Mouse (Mus musculus) midbrain, embryonic 16.5 days (tissue): Measurements from ENCODE around the gene Alpi. TPM values are rescaled to one million over a fixed set of nuclear protein-coding genes. Genes with fewer than 3 reads are reported as not detected.

Source experiments
- ATAC-seq: fragments of 200-750 bp; cut with Nextera tagmentation; 2 replicates; pipeline ENCODE4 v1.8.0; 2017; ENCODE audit warnings: moderate TSS enrichment
- H3K27ac ChIP-seq: fragments of 300-500 bp; sonication (generic); 2 replicates; pipeline ENCODE4 v1.5.1; 2014; ENCODE audit warnings: mild to moderate bottlenecking, low read length, mixed read lengths
- H3K27me3 ChIP-seq: fragments of 300-500 bp; sonication (generic); 2 replicates; pipeline ENCODE4 v1.6.1; 2014; ENCODE audit warnings: low read depth, low read length, mixed read lengths; ENCODE audit not compliant: control insufficient read depth, insufficient read depth
- H3K36me3 ChIP-seq: fragments of 300-500 bp; sonication (generic); 2 replicates; pipeline ENCODE4 v1.6.1; 2014; ENCODE audit warnings: mild to moderate bottlenecking, low read length, moderate library complexity, mixed read lengths; ENCODE audit not compliant: control insufficient read depth, insufficient read depth
- H3K4me1 ChIP-seq: fragments of 300-500 bp; sonication (generic); 2 replicates; pipeline ENCODE4 v1.6.1; 2014; ENCODE audit warnings: mild to moderate bottlenecking, low read length, mixed read lengths; ENCODE audit not compliant: control insufficient read depth, insufficient read depth
- H3K4me2 ChIP-seq: fragments of 300-500 bp; sonication (generic); 2 replicates; pipeline ENCODE4 v1.6.1; 2014; ENCODE audit warnings: mild to moderate bottlenecking, low read length, mixed read lengths
- H3K4me3 ChIP-seq: fragments of 300-500 bp; sonication (generic); 2 replicates; pipeline ENCODE4 v1.5.1; 2014; ENCODE audit warnings: low read depth, mild to moderate bottlenecking, low read length, moderate library complexity, mixed read lengths
- H3K9ac ChIP-seq: fragments of 300-500 bp; sonication (generic); 2 replicates; pipeline ENCODE4 v1.6.1; 2014; ENCODE audit warnings: low read depth, low read length, mixed read lengths
- H3K9me3 ChIP-seq: fragments of 300-500 bp; sonication (generic); replicated peaks from 2 replicates; pipeline ENCODE4 v1.6.1; 2014; ENCODE audit warnings: mild to moderate bottlenecking, low read length, mixed read lengths; ENCODE audit not compliant: control insufficient read depth, poor library complexity, severe bottlenecking
- WGBS: fragments of 180-500 bp; shearing (Covaris S2); extraction: QIAGEN DNeasy Blood & Tissue Kit; methylation state at CpG from one replicate; pipeline ENCODE4 v1.1.7; 2014; 5-methylcytosine and 5-hydroxymethylcytosine counted together
- polyA plus RNA-seq: library from polyadenylated mRNA; unstranded; fragments of >200 nt; fragmentation: Nextera tagmentation; extraction: Ambion mirVana; gene quantifications from 2 replicates; pipeline ENCODE4 v1.2.1, GENCODE M21; 2015

The Alpi gene
- polyA plus RNA-seq, 1 experiment from 2014 or later: not detected

DNA sequence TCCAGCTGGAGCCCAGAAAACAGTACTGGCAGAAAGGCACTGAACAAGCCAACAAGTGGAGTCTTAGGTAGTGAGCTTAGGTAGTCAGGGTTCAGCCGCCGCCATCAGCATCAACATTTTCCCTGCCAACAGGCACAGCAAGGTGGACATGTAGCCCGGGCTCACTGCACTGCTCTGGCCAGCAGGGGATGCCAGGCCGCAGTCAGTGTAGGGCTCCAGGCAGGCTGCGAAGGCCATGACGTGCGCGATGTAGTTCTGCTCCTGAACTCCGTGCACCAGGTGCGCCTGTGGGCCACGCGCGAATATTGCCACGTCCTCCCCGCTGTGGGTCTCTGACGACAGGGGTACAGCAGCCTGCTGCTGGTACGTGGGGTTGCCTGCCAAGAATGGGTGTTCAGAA lies 14.4 kb downstream of the Alpi start:
- 63% methylated on average over 17 of the region's 17 CpGs for WGBS
- no peaks in the 10 kb centered on the region for H3K27me3 ChIP-seq
- H3K4me1 ChIP-seq: no peaks in the 10 kb centered on the region
- no peak overlapping the region for H3K4me2 ChIP-seq
- no peak for ATAC-seq
- no peak overlapping the region for H3K9ac ChIP-seq
- no peak overlapping the region for H3K27ac ChIP-seq
- H3K36me3 ChIP-seq: no peaks in the 10 kb centered on the region
- H3K9me3 ChIP-seq: 0 out of 2 replicates have a peak, but pooled peaks cover 2% of the 10 kb centered on the region
- H3K4me3 ChIP-seq: no peak overlapping the region

DNA sequence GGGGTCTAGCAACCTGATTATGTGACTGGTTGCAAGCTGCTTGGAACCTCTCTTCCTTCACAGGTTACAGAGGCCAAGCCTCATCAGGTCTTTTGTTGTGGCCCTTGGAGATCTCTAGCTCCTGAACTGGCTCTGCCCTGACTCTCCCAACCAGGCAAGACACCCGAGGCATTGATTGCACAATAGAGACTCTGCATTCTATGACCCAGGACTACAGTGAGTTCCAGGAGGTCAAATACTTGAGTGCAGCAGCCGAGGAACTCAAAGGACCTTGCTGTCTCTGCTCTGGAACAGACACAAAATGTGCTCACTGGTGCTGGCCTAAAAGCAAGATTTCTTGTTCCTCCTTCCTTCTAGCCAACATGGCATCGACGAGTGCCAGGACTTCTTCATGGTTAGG lies 15.2 kb downstream of the Alpi start:
- H3K27ac ChIP-seq: no peak overlapping the region
- 76% methylated on average over 4 of the region's 4 CpGs for WGBS
- no peaks in the 10 kb centered on the region for H3K4me1 ChIP-seq
- H3K4me3 ChIP-seq: no peak overlapping the region
- H3K9ac ChIP-seq: no peak overlapping the region
- 0 out of 2 replicates have a peak, but pooled peaks cover 2% of the 10 kb centered on the region for H3K9me3 ChIP-seq
- H3K36me3 ChIP-seq: no peaks in the 10 kb centered on the region
- ATAC-seq: no peak
- no peak overlapping the region for H3K4me2 ChIP-seq
- no peaks in the 10 kb centered on the region for H3K27me3 ChIP-seq

DNA sequence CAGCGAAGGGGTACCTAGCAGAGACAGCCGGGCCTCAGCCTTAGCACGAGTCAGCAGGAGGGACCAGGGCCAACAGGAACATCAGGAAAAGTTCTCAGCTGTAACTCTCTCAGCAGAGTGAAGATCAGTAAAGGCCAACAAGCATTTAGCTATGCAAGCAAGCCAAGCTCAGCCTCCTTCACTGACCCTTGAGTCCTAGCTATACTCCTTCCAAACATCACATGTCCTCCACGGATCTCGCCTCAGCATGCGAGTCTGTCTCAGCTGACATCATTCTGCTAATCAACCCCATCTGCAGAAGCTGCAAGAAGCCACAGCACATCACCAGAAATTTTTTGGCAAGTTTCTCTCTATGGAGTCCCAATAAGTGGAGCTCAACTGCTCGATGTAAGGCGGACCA lies 27.6 kb downstream of the Alpi start:
- WGBS: 85% methylated on average over 8 of the region's 8 CpGs
- Histone ChIP-seq H3K9me3 (no peaks in the 10 kb centered on the region), H3K4me3 (no peak overlapping the region), H3K9ac (no peak overlapping the region), H3K27ac (no peak overlapping the region), H3K27me3 (no peaks in the 10 kb centered on the region), H3K36me3 (no peaks in the 10 kb centered on the region), H3K4me2 (no peak overlapping the region), H3K4me1 (no peaks in the 10 kb centered on the region)
- ATAC-seq: no peak

DNA sequence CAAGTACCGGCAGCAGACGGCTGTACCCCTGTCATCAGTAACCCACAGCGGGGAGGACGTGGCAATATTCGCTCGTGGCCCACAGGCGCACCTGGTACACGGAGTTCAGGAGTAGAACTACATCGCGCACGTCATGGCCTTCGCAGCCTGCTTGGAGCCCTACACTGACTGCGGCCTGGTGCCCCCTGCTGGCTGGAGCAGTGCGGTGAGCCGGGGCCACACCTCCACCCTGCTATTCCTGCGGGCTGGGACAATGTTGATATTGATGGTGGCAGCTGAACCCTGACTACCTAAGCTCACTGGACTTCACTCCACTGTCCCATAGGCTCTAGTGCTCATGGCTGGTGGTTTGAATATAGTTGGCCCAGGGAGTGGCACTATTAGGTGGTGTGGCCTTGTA lies 30.7 kb downstream of the Alpi start:
- no peaks in the 10 kb centered on the region for H3K4me1 ChIP-seq
- no peak overlapping the region for H3K4me2 ChIP-seq
- no peak for ATAC-seq
- H3K4me3 ChIP-seq: no peak overlapping the region
- H3K9me3 ChIP-seq: no peaks in the 10 kb centered on the region
- H3K36me3 ChIP-seq: no peaks in the 10 kb centered on the region
- no peak overlapping the region for H3K27ac ChIP-seq
- WGBS: 49% methylated on average over 16 of the region's 16 CpGs
- no peak overlapping the region for H3K9ac ChIP-seq
- H3K27me3 ChIP-seq: no peaks in the 10 kb centered on the region

DNA sequence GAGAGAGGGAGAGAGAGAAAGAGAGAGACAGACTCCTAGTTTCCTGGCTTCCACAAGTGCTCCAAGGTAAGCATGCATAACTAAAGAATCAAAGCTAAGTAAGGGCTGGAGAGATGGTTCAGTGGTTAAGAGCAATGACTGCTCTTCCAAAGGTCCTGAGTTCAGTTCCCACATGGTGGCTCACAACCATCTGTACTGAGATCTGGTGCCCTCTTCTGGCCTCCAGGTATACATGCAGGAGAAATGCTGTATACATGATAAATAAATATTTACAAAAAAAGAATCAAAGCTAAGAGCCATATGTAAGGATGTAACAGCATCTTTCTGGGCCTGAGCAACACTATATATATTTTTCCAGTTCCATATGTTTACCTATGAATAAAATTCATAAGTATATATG lies 40.5 kb downstream of the Alpi start:
- H3K9ac ChIP-seq: no peak overlapping the region
- no peak overlapping the region for H3K4me3 ChIP-seq
- no peak for ATAC-seq
- H3K4me2 ChIP-seq: no peak overlapping the region
- no peaks in the 10 kb centered on the region; the same call in 1 of the 2 replicates for H3K9me3 ChIP-seq
- no peaks in the 10 kb centered on the region for H3K4me1 ChIP-seq
- no peaks in the 10 kb centered on the region for H3K36me3 ChIP-seq
- H3K27ac ChIP-seq: no peak overlapping the region
- H3K27me3 ChIP-seq: no peaks in the 10 kb centered on the region

DNA sequence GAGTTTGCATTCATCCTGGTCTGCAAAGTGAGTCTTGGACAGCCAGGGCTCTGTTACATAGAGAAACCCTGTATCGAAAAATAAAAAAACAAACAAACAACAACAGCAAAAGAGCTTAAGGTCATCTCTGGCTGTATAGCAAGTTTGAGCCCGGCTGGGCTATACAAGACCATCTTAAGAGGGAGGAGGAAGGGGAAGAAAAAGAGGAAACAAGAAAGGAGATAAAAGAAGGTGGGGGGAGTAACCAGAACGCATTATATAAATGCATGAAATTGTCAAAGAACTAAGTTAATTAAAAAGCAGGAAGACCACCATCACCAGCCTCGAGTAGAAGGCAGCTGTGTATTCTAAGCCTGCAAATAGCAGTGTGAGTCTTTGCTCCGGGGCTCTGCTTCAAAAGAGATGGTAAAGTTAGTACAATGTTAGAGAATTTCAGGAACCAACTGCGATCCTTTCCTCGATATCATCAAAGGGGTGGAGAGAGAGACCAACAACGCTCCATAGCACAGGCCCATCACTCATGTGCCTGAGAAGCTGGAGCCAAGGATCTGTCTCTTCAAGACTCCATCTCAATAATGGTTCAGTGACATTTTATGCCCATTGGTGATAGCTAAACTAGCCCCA lies 42.3 kb downstream of the Alpi start:
- no peak overlapping the region for H3K27ac ChIP-seq
- H3K36me3 ChIP-seq: no peaks in the 10 kb centered on the region
- 82% methylated on average over 8 of the region's 8 CpGs for WGBS
- H3K4me3 ChIP-seq: no peak overlapping the region
- H3K4me1 ChIP-seq: no peaks in the 10 kb centered on the region
- no peak for ATAC-seq
- no peak overlapping the region for H3K9ac ChIP-seq
- H3K9me3 ChIP-seq: no peaks in the 10 kb centered on the region; the same call in 1 of the 2 replicates
- no peak overlapping the region for H3K4me2 ChIP-seq
- H3K27me3 ChIP-seq: no peaks in the 10 kb centered on the region

DNA sequence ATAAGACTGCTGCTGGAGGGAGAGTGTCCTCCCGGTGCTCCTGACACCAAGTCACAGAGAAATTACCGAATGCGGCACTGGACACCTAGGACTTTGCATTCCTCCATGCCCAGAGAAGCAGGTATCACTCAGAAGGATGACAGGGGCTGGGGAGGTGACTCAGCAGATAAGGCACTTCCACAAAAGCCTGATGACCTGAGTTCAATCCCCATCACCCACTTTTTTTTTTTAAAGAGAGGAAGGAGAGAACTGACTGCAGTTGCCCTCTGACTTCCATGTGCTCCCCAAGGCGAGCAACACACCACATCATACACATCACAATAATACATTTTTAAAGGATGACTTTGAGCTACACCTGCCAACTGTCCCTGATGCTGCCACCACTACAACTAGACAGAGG lies 44.3 kb downstream of the Alpi start:
- WGBS: 83% methylated on average over 4 of the region's 4 CpGs

DNA sequence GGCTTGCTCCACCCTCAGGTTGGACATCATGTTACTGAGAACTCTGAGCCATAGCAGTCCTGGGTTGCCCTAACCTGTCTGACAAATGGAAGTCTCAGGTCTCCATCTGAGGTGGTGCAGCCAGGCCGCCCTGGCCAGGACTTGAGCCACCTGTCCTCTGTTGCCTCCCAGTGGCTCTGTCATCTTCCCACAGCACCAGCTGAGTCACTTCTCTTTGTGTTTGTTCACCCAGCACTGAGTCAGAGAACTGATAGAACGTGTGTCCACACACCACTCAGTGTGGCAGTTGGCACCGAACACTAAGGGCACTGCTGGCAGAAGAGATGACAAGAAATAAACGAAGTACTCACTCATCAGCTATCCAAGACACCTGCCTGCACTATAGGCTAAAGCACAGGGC lies 50.0 kb downstream of the Alpi start:
- WGBS: 80% methylated on average over 4 of the region's 4 CpGs
- H3K4me2 ChIP-seq: no peak overlapping the region
- peaks cover 3% of the 10 kb centered on the region; the same call in 1 of the 2 replicates for H3K36me3 ChIP-seq

More for the DNA sequence above, 44.3 kb downstream of the Alpi start:
- H3K4me1 ChIP-seq: no peaks in the 10 kb centered on the region
- no peaks in the 10 kb centered on the region for H3K27me3 ChIP-seq
- no peaks in the 10 kb centered on the region for H3K9me3 ChIP-seq
- no peak overlapping the region for H3K27ac ChIP-seq
- no peaks in the 10 kb centered on the region; the same call in 1 of the 2 replicates for H3K36me3 ChIP-seq
- H3K4me3 ChIP-seq: no peak overlapping the region
- H3K9ac ChIP-seq: no peak overlapping the region
- no peak overlapping the region for H3K4me2 ChIP-seq
- no peak for ATAC-seq

DNA sequence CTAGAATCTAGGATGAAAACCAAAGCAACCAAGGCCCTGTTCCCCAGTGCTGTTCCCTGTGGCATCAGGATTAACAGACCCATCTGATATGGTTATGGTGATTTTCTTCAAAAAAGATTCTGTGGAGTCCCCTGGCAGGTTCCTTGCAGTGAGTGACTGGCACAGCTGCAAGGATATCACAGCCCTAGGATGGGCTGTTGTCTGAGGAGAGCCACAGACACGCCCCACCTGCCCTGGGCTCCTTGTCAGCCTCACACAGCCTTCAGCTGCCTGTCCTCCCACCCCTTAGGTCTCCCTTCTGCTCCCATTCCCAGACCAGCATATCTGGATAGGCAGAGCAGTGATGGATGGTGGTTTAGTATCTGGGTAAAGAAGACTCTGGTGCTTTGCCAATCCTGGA lies 50.7 kb downstream of the Alpi start:
- Histone ChIP-seq H3K4me1 (no peaks in the 10 kb centered on the region), H3K4me3 (no peak overlapping the region), H3K27ac (no peak overlapping the region), H3K36me3 (peaks cover 3% of the 10 kb centered on the region; the same call in 1 of the 2 replicates), H3K4me2 (no peak overlapping the region), H3K27me3 (no peaks in the 10 kb centered on the region), H3K9ac (no peak overlapping the region), H3K9me3 (no peaks in the 10 kb centered on the region)
- no peak for ATAC-seq
- 83% methylated on average over 1 of the region's 1 CpGs for WGBS

More for the DNA sequence above, 50.0 kb downstream of the Alpi start:
- no peak overlapping the region for H3K27ac ChIP-seq
- no peaks in the 10 kb centered on the region for H3K27me3 ChIP-seq
- ATAC-seq: no peak
- no peak overlapping the region for H3K9ac ChIP-seq
- no peaks in the 10 kb centered on the region for H3K9me3 ChIP-seq
- H3K4me3 ChIP-seq: no peak overlapping the region
- no peaks in the 10 kb centered on the region for H3K4me1 ChIP-seq
